Mouse (Mus musculus): ENCODE data around the gene Tspan5.

DNA sequence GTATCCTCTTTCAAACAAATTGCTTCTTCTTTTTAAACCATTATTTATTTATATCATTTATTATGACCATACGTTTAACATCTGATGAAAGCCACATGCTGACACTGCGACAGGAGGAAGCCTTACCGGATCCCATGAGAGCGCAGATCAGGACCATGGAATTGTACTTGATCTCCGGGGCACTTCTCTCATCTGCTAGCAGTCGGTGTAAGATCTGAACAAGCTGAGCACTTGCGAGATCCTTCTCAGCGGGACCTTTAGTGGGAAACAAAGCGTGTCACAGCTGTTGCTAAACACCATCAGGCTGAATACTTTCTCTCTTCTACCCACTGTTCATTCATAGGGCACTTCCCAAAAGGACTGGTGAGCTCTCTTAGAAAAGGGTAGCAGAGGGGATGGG, 199.6 kb downstream of the Tspan5 start:
- no peak for TF ChIP-seq CTCF (IDR thresholded peaks at IDR 0.05; ENCODE audit: extremely low read depth, insufficient read length, insufficient replicate concordance, low read depth, low read length)
- no peak for TF ChIP-seq POLR2A (IDR thresholded peaks at IDR 0.05; ENCODE audit: low read depth, low read length)
